Mouse (Mus musculus) neural tube, embryonic 14.5 days (tissue): ENCODE data around the gene BC035947. TPM values are rescaled to one million over a fixed set of nuclear protein-coding genes. Genes with fewer than 3 reads are reported as not detected.

Experiments
- polyA plus RNA-seq: library from polyadenylated mRNA; unstranded; fragments of >200 nt; fragmentation: Nextera tagmentation; extraction: Ambion mirVana; gene quantifications from 2 replicates; pipeline ENCODE4 v1.2.1, GENCODE M21; 2014

BC035947 gene
- polyA plus RNA-seq, 1 experiment from 2014 or later: 1.4 TPM

Other genes with a start within 250 kb of the BC035947 start
- gene Sgpp2, start 201.8 kb downstream of the BC035947 start, polyA plus RNA-seq: 1.6 and 2.6 TPM in 2 replicates
- 171 and 177 TPM in 2 replicates for gene Farsb, start 23.3 kb downstream of the BC035947 start, polyA plus RNA-seq
- 0.39 TPM in 1 of 2 replicates, not detected in the other for gene Mogat1, start 1.2 kb downstream of the BC035947 start, polyA plus RNA-seq
- 96.6 and 124 TPM in 2 replicates for gene Acsl3, start 145.7 kb upstream of the BC035947 start, polyA plus RNA-seq
- gene Utp14b, start 145.9 kb upstream of the BC035947 start, polyA plus RNA-seq: 2.4 and 5.0 TPM in 2 replicates